Mouse (Mus musculus) MEL-GATA-1-ER (cell line): Measurements from ENCODE around the gene Ston1.

Source experiments
- DNase-seq: peaks from one replicate; pipeline ENCODE4 v3.0.0-alpha.2; 2012; ENCODE audit warnings: low read depth; ENCODE audit errors: extremely low read depth

Gene Ston1

DNA sequence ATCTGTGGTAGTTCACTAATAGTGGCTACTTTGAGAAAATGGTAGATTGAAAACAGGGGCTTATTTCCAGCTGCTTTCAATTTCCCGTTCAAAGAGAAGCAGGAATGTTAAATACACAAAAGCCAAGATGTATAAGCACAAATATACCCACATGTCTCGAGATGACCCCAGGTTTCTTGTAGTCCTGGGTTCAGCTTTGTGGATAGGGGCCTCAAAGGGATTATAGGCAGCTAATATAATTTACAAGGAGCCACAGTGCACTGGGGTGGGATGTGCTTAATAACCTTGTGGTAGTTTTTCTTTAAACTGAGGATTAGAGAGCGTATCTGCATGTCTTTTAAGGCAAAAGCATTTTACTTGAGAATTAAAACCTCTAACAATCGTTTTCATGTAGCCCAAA lies 73.3 kb downstream of the Ston1 start:
- DNase-seq = no peak

- no peak for DNase-seq
These were observed 78.1 kb downstream of the Ston1 start for GRCm38 (mm10) chr17:88675310-88676309.

- DNase-seq = no peak
These were observed 90.7 kb downstream of the Ston1 start for GRCm38 (mm10) chr17:88688226-88688625.

DNA sequence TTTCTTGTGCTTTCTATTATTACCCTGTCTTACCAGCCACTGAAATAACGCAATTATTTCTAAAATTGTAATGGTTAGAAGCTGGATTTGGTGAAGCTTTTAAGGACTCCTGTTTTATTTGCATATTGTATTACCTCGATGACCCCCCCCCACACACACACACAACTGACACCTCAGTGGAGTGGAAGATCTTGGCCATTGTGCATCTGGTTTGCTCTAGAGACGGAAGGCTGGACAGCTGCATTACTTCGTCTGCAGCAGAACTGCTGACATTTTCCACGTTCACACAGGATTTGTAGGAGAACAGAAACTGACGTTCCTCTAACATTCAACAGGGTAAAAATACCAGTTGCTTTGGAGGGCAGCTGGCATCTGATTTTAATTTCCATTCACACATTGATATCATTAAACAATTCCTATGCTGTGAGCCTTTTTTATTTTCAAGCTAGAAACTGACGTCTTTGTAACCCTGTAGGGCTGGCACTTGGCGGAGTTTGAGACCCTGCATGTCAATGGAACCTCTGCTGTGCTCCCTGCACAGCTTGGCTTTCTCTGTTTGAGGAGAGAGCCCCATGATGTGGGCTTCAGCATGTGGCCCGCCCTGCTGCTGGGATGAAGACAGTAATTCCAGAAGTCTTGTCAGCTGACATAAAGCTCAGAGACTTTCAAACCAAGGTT lies 99.3 kb downstream of the Ston1 start:
- DNase-seq = no peak

- DNase-seq = no peak
These were observed 103.4 kb downstream of the Ston1 start for GRCm38 (mm10) chr17:88700901-88701300.

- no peak for DNase-seq
These were observed 104.9 kb downstream of the Ston1 start for GRCm38 (mm10) chr17:88702345-88702744.

DNA sequence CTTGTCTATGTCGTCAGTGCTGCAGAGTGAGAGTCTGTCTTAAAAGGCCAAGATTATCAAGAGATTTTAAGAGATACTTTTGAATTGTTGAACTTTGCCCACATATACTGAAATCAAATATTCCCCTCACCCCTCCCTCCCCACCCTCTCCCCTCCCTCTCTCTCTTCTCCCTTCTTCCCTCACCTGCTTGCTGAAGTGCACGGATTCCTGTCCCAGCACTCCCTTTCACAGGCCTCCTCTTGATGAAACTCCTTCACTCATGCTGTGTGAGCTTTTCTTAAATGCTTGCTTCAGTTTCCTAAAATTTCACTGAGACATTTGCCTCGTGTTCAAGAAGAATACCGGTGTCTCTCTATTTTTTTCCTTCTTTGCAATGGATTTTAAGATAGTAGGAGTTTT lies 105.6 kb downstream of the Ston1 start:
- no peak for DNase-seq

GRCm38 (mm10) chr17:88706231-88706649 lies 108.8 kb downstream of the Ston1 start:
- DNase-seq = no peak
